Mouse (Mus musculus) lung, postnatal 0 days (tissue): ENCODE measurements around the gene Ift140.

Experiments used
- CTCF ChIP-seq: IDR thresholded peaks from 2 replicates; pipeline ENCODE4 v1.5.1; 2016; ENCODE audit warnings: antibody characterized with exemption, mild to moderate bottlenecking
- EP300 ChIP-seq: IDR thresholded peaks from 2 replicates; pipeline ENCODE4 v1.6.1; 2016; ENCODE audit warnings: antibody characterized with exemption, mild to moderate bottlenecking, control low read depth

DNA sequence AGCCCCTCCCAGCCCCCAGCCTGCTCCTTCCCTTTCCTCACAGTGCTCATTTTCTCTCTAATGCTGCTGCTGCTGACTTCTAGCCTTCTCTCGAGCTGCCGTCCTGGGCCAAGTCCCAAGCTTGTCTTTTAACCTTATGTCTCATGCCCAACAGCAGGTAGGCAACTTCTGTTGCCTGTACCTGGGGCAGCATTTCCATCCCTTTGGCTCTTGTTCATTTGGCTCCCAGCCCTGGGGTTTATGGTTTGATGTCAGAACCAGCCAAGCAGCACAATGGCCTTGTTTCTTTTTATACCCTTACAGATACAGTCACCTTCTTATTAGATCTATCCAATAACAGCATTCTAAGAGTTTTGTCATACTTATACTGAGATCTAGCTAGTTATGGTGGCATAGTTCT, 80.3 kb downstream of the Ift140 start:
- TF ChIP-seq CTCF (no peak), EP300 (no peak)
